Mouse (Mus musculus): ENCODE measurements at regions not wholly inside any gene's neighbourhood (a gene's known extent, or its start where the extent isn't known, plus 50 kb on each side); places are given as distances from the start of the nearest gene placed in this dataset. TPM values are rescaled to one million over a fixed set of nuclear protein-coding genes. Genes with fewer than 3 reads are reported as not detected.

DNA sequence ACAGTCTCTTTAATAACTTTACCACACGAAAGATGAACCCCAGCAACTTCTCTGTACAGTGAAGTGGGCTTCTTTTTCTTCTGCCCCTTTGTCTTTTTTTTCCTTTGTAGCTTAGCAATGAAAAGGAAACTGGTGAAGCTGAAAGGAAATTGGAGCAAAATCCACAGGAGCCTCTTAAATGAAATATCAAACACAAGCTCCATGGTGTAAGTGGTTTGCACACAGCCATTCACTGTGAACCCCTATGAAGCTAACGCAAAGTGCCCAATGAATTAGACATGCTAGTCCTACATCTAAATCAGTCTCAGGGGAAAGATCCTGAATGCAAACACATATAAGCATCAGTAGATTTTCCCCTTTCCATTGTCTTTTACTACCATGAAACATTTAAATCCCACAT is 697.5 kb downstream of the Phf3 start:
- Histone ChIP-seq H3K27me3 (ENCODE audit: control insufficient read depth, insufficient read depth, low read length) (no peaks in the 10 kb centered on the region), H3K27ac (replicated peaks; ENCODE audit: low read depth, low read length) (no peak overlapping the region), H3K4me2 (ENCODE audit: low read length) (no peak overlapping the region), H3K36me3 (ENCODE audit: control insufficient read depth, insufficient read depth, low read length) (no peaks in the 10 kb centered on the region), H3K9me3 (ENCODE audit: control insufficient read depth, low read length) (no peaks in the 10 kb centered on the region), H3K9ac (replicated peaks; ENCODE audit: low read length) (no peak overlapping the region), H3K4me1 (ENCODE audit: control insufficient read depth, insufficient read depth, low read length) (no peaks in the 10 kb centered on the region), H3K4me3 (replicated peaks; ENCODE audit: low read depth, low read length) (no peak overlapping the region)
- peak; percentile 19 for DNase-seq
- WGBS = 10% methylated on average over 2 of the region's 2 CpGs
- no peak for ATAC-seq (ENCODE audit: low FRiP score, low TSS enrichment)

DNA sequence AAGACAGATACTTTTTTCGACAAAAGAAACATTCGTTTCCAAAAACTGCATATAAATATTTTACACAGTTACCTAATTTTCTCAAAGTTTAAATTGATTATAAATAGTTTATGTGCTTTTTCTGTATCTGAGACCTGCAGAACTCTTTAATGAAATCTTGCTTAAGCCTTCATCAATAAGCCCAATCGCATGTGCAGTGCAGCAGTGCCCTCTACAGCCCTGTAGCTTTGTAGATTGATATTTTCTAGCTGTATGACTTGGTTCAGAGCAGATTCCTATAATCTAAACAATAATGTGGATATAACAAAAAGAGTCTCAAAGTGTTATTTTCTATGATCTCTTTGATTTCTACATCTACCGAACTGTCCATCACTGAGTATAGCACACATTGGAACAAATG is 728.7 kb downstream of the Phf3 start:
- H3K36me3 ChIP-seq (ENCODE audit: control insufficient read depth, insufficient read depth, low read length) = no peaks in the 10 kb centered on the region
- 88% methylated on average over 4 of the region's 4 CpGs for WGBS
- peak; percentile 88 for DNase-seq

DNA sequence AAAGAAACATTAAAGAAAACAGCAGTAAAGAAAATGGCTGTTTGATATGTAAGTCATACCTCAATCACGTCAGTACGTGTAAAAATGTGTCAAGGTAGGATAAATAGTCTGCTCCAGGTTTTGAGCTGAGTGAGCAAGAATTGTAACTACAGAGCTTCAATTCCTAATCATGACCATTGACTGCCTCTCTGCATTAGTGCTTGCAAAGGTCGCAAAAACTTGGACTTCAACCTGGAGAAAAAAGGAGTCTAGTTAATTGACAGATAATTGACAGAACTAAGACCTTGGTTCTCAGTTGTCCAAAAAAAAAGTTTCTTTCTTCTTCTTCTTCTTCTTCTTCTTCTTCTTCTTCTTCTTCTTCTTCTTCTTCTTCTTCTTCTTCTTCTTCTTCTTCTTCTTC is 759.5 kb downstream of the Phf3 start:
- ATAC-seq (ENCODE audit: low FRiP score, low TSS enrichment) = no peak
- no peak for DNase-seq

More for the DNA sequence above, 728.7 kb downstream of the Phf3 start:
- H3K9ac ChIP-seq (replicated peaks; ENCODE audit: low read length) = no peak overlapping the region
- H3K27me3 ChIP-seq (ENCODE audit: control insufficient read depth, insufficient read depth, low read length) = no peaks in the 10 kb centered on the region
- H3K4me1 ChIP-seq (ENCODE audit: control insufficient read depth, insufficient read depth, low read length) = no peaks in the 10 kb centered on the region
- H3K4me3 ChIP-seq (replicated peaks; ENCODE audit: low read depth, low read length) = no peak overlapping the region
- ATAC-seq (ENCODE audit: low FRiP score, low TSS enrichment) = 0 out of 2 replicates have a peak, but pooled peaks have one; percentile 55
- H3K4me2 ChIP-seq (ENCODE audit: low read length) = no peak overlapping the region
- no peak overlapping the region for H3K27ac ChIP-seq (replicated peaks; ENCODE audit: low read depth, low read length)
- H3K9me3 ChIP-seq (ENCODE audit: control insufficient read depth, low read length) = no peaks in the 10 kb centered on the region

More for the DNA sequence above, 759.5 kb downstream of the Phf3 start:
- 90% methylated on average over 3 of the region's 3 CpGs for WGBS
- H3K4me1 ChIP-seq (ENCODE audit: control insufficient read depth, insufficient read depth, low read length) = no peaks in the 10 kb centered on the region
- no peak overlapping the region for H3K4me3 ChIP-seq (replicated peaks; ENCODE audit: low read depth, low read length)
- H3K27ac ChIP-seq (replicated peaks; ENCODE audit: low read depth, low read length) = no peak overlapping the region
- no peaks in the 10 kb centered on the region for H3K27me3 ChIP-seq (ENCODE audit: control insufficient read depth, insufficient read depth, low read length)
- no peak overlapping the region for H3K9ac ChIP-seq (replicated peaks; ENCODE audit: low read length)
- no peaks in the 10 kb centered on the region for H3K9me3 ChIP-seq (ENCODE audit: control insufficient read depth, low read length)
- H3K4me2 ChIP-seq (ENCODE audit: low read length) = no peak overlapping the region
- no peaks in the 10 kb centered on the region for H3K36me3 ChIP-seq (ENCODE audit: control insufficient read depth, insufficient read depth, low read length)

Small RNA genes in the stretch of these regions (microRNA-seq; reads per million reads assigned to microRNA genes)
- not detected for gene Gm27430
